Mouse (Mus musculus) liver, embryonic 14.5 days (tissue): ENCODE results near the gene E2f8.

Source experiments
- CTCF ChIP-seq: IDR thresholded peaks from 2 replicates; pipeline ENCODE4 v1.5.1; 2016; ENCODE audit warnings: antibody characterized with exemption, low read depth, control low read depth
- EP300 ChIP-seq: IDR thresholded peaks from 2 replicates; pipeline ENCODE4 v1.6.1; 2016; ENCODE audit warnings: antibody characterized with exemption, low read depth

DNA sequence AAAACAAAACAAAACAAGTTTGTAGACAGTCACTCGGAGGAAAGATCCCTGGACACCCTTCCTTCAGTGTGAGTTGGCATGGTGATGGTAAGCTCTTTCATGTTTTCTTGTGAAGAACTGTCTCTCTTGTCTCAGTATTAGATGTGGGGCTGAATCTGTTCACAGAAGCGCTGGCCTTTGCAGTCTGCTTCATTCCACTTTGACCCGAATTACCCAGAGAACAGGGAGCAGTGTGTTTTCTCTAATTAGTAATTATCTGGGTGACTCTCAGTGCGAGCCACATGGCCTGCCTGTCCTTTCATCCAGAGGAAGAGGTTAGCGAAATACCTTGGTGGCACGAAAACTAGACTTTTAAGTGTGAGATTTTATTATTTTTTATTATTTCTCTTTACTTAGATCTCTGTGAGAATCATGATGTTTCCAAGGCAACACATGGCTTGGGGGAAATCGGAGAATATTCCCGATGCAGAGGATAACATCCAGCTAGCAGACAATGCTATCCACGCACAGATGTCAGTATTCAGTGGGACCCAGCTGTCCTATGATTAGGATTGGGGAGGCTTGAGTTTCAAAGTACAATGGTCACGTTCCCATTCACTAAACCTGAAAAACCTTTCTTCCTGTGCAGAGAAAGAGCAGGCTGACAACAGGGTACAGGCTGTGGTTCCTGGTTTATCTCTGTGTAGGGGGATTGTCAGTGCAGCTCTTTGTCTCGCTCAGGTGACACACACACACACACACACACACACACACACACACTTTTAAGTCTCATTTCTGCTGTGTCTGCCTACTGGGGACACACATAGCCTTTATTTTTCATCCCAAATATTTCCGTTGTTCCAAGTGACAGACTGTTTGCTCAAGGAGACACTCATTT lies 33.5 kb upstream of the E2f8 start:
- TF ChIP-seq CTCF (no peak), EP300 (no peak)
